Mouse (Mus musculus): ENCODE results near the gene Thsd7b.

- TF ChIP-seq POLR2A (IDR thresholded peaks at IDR 0.05; ENCODE audit: low read depth, low read length) = no peak
- TF ChIP-seq CTCF (IDR thresholded peaks at IDR 0.05; ENCODE audit: extremely low read depth, insufficient read length, insufficient replicate concordance, low read depth, low read length) = no peak
These were observed 896.8 kb downstream of the Thsd7b start for GRCm38 (mm10) chr1:130169875-130170274.

Measured in small intestine, adult 2 months (tissue).